21 mouse cellular contexts compared by ENCODE assay signal in genomic region chr5:75945394-75945793, GRCm38 (mm10). TPM values are rescaled to one million over a fixed set of nuclear protein-coding genes. Genes with fewer than 3 reads are reported as not detected.
DNase-seq lines count a peak whose midpoint lies in the region; ATAC-seq and TF ChIP-seq lines count a peak whose summit lies in the region.
"Had no signal": no experiment of that assay in that cellular context is flagged by ENCODE, and none has a peak within 500 bp of the region (broad histone marks: within the 10 kb centered on the region; RNA-seq: fewer than 3 reads in every experiment).

No protein-coding gene starts in this region.

- no peak overlapping the region for H3K4me3 ChIP-seq in forebrain, embryonic 10.5 days
- no peak overlapping the region for H3K4me3 ChIP-seq in forebrain, embryonic 15.5 days
- H3K4me3 ChIP-seq in heart, embryonic 13.5 days, result no peak overlapping the region
- H3K4me3 ChIP-seq in kidney, adult 2 months (ENCODE audit: insufficient read depth, low read depth, low read length), result no peak overlapping the region
- H3K4me3 ChIP-seq in lung, embryonic 16.5 days (ENCODE audit: low read length), result no peak overlapping the region
- H3K4me3 ChIP-seq: embryonic facial prominence, embryonic 12.5 days; forebrain, embryonic 12.5 days; hindbrain, embryonic 15.5 days had no signal

- intact Hi-C loops in heart, postnatal 36 days (cut with DNase I), result loop anchor here (2.0 kb wide), 1 partner anchor 29 kb away; no protein-coding TSS in a partner anchor

- H3K9ac ChIP-seq in forebrain, embryonic 15.5 days (replicated peaks), result no peak overlapping the region
- no peak overlapping the region for H3K9ac ChIP-seq in heart, embryonic 13.5 days
- H3K9ac ChIP-seq in lung, embryonic 16.5 days (ENCODE audit: low read length), result no peak overlapping the region
- H3K9ac ChIP-seq: embryonic facial prominence, embryonic 12.5 days; forebrain, embryonic 12.5 days; forebrain, postnatal 0 days; hindbrain, embryonic 15.5 days had no signal

- H3K4me1 ChIP-seq in forebrain, embryonic 10.5 days, result peaks cover 18% of the 10 kb centered on the region
- no peaks in the 10 kb centered on the region for H3K4me1 ChIP-seq in forebrain, embryonic 15.5 days
- H3K4me1 ChIP-seq in heart, embryonic 13.5 days, result peaks cover 30% of the 10 kb centered on the region
- no peaks in the 10 kb centered on the region for H3K4me1 ChIP-seq in kidney, adult 2 months (ENCODE audit: control insufficient read depth, insufficient read depth, low read length)
- 0 out of 2 replicates have a peak, but pooled peaks cover 3% of the 10 kb centered on the region for H3K4me1 ChIP-seq in lung, embryonic 16.5 days (replicated peaks; ENCODE audit: control insufficient read depth, insufficient read depth, low read length)
- H3K4me1 ChIP-seq: hindbrain, embryonic 15.5 days had no signal

- 80% methylated on average over 4 of the region's 4 CpGs for WGBS in forebrain, embryonic 10.5 days
- WGBS in forebrain, embryonic 15.5 days, result 84% methylated on average over 4 of the region's 4 CpGs
- WGBS in heart, embryonic 13.5 days, result 56% methylated on average over 4 of the region's 4 CpGs
- WGBS in kidney, adult 2 months, result 35% methylated on average over 4 of the region's 4 CpGs
- WGBS in lung, embryonic 16.5 days, result 49% methylated on average over 4 of the region's 4 CpGs

- TF ChIP-seq CTCF in kidney, adult 2 months (conservative IDR thresholded peaks at IDR 0.05; ENCODE audit: insufficient read depth, insufficient read length, low read depth, low read length), result no peak

- H3K36me3 ChIP-seq in forebrain, embryonic 10.5 days (replicated peaks), result no peaks in the 10 kb centered on the region
- H3K36me3 ChIP-seq in forebrain, embryonic 15.5 days, result no peaks in the 10 kb centered on the region
- peaks cover 52% of the 10 kb centered on the region for H3K36me3 ChIP-seq in heart, embryonic 13.5 days
- no peaks in the 10 kb centered on the region; the same call in none of the 2 replicates for H3K36me3 ChIP-seq in kidney, adult 2 months (ENCODE audit: control insufficient read depth, insufficient read depth, low read length)
- H3K36me3 ChIP-seq in lung, embryonic 16.5 days (ENCODE audit: control insufficient read depth, insufficient read depth, low read length), result no peaks in the 10 kb centered on the region; the same call in 1 of the 2 replicates
- H3K36me3 ChIP-seq: embryonic facial prominence, embryonic 12.5 days; forebrain, embryonic 12.5 days; G1E; hindbrain, embryonic 15.5 days had no signal

- H3K27ac ChIP-seq in forebrain, embryonic 10.5 days, result 0 out of 2 replicates have a peak overlapping the region, but pooled peaks have one; percentile 20
- no peak overlapping the region for H3K27ac ChIP-seq in forebrain, embryonic 15.5 days (replicated peaks)
- 0 out of 2 replicates have a peak overlapping the region, but pooled peaks have one; percentile 28 for H3K27ac ChIP-seq in heart, embryonic 13.5 days (replicated peaks)
- peak overlapping the region; percentile 51; the same call in 1 of the 2 replicates for H3K27ac ChIP-seq in kidney, adult 2 months (ENCODE audit: insufficient read depth, low read depth, low read length)
- peak overlapping the region; percentile 28; the same call in 1 of the 2 replicates for H3K27ac ChIP-seq in lung, embryonic 16.5 days (ENCODE audit: low read length)
- H3K27ac ChIP-seq: embryonic facial prominence, embryonic 12.5 days; forebrain, embryonic 12.5 days; hindbrain, embryonic 15.5 days had no signal

- no peak for DNase-seq in forebrain, embryonic 10.5 days (ENCODE audit: extremely low spot score, low spot score)
- no peak for DNase-seq in heart, postnatal 36 days
- DNase-seq in kidney, adult 2 months, result peak; percentile 50
- DNase-seq in kidney, postnatal 4 days, result no peak
- no peak for DNase-seq in lung, postnatal 14 days
- DNase-seq: adrenal gland, postnatal 10 days; B cell, adult 2 months; cerebellum, adult 11-12 months; cerebellum, adult 9-10 months; cerebellum, postnatal 25 days; forebrain, postnatal 0 days; gastrocnemius, postnatal 36 days had no signal

- no peak for TF ChIP-seq POLR2A in kidney, adult 2 months (IDR thresholded peaks at IDR 0.05; ENCODE audit: low read depth, low read length)

- no peak for ATAC-seq in forebrain, embryonic 15.5 days (replicated peaks)
- ATAC-seq in heart, embryonic 13.5 days (ENCODE audit: extremely low read depth, insufficient number of reproducible peaks, low FRiP score, low TSS enrichment), result no peak
- ATAC-seq in lung, embryonic 16.5 days (ENCODE audit: low read depth), result no peak
- ATAC-seq: CD4-positive, CD25-positive, alpha-beta regulatory T cell, adult 4 months; forebrain, postnatal 0 days; intestine, embryonic 16.5 days had no signal

- no peak overlapping the region for H3K4me2 ChIP-seq in forebrain, embryonic 15.5 days (replicated peaks)
- H3K4me2 ChIP-seq in heart, embryonic 13.5 days, result no peak overlapping the region
- no peak overlapping the region for H3K4me2 ChIP-seq in lung, embryonic 16.5 days (ENCODE audit: low read depth, low read length)
- H3K4me2 ChIP-seq: embryonic facial prominence, embryonic 12.5 days; forebrain, embryonic 12.5 days; hindbrain, embryonic 15.5 days had no signal

- no peaks in the 10 kb centered on the region for H3K9me3 ChIP-seq in forebrain, embryonic 10.5 days
- H3K9me3 ChIP-seq in forebrain, embryonic 15.5 days, result no peaks in the 10 kb centered on the region
- no peaks in the 10 kb centered on the region for H3K9me3 ChIP-seq in heart, embryonic 13.5 days
- H3K9me3 ChIP-seq in lung, embryonic 16.5 days (ENCODE audit: control insufficient read depth, low read length), result no peaks in the 10 kb centered on the region
- H3K9me3 ChIP-seq: embryonic facial prominence, embryonic 12.5 days; forebrain, embryonic 12.5 days; G1E; hindbrain, embryonic 15.5 days had no signal

- H3K27me3 ChIP-seq in forebrain, embryonic 10.5 days (ENCODE audit: poor library complexity, severe bottlenecking), result no peaks in the 10 kb centered on the region
- no peaks in the 10 kb centered on the region for H3K27me3 ChIP-seq in forebrain, embryonic 15.5 days
- H3K27me3 ChIP-seq in heart, embryonic 13.5 days (replicated peaks), result no peaks in the 10 kb centered on the region
- H3K27me3 ChIP-seq in kidney, adult 2 months (replicated peaks; ENCODE audit: control insufficient read depth, insufficient read depth, low read length), result no peaks in the 10 kb centered on the region
- no peaks in the 10 kb centered on the region for H3K27me3 ChIP-seq in lung, embryonic 16.5 days (ENCODE audit: control insufficient read depth, insufficient read depth, low read depth, low read length)
- H3K27me3 ChIP-seq: embryonic facial prominence, embryonic 12.5 days; forebrain, embryonic 12.5 days; hindbrain, embryonic 15.5 days had no signal

RNA-seq across cellular contexts. Expression of gene Kdr, which starts 32.9 kb away (rescaled TPM):
- 24.3 and 25.9 TPM in 2 replicates for polyA plus RNA-seq in forebrain, embryonic 10.5 days (2016; fragmentation: Nextera tagmentation; extraction: Ambion mirVana)
- polyA plus RNA-seq in forebrain, embryonic 15.5 days (2015; fragmentation: Nextera tagmentation; extraction: Ambion mirVana), result 20.1 and 20.2 TPM in 2 replicates
- polyA plus RNA-seq in heart, embryonic 13.5 days (2015; fragmentation: Nextera tagmentation; extraction: Ambion mirVana), result 32.7 and 35.0 TPM in 2 replicates
- 100 to 1,000 TPM in 1 of 2 experiments, 10 to 100 TPM in 1; 80.1 to 100 TPM for total RNA-seq in heart, postnatal 36 days (2021)
- 28.0 and 32.3 TPM in 2 replicates for polyA plus RNA-seq in kidney, adult 2 months (2012; rRNA removed)
- 65.0 and 69.4 TPM in 2 replicates for polyA plus RNA-seq in lung, embryonic 16.5 days (2015; fragmentation: Nextera tagmentation; extraction: Ambion mirVana)
- polyA plus RNA-seq: G1E had no signal
